Mouse (Mus musculus) ES-Bruce4 (cell line): Measurements from ENCODE around the gene Ndufc2.

Experiments used
- CTCF ChIP-seq: IDR thresholded peaks from one replicate; pipeline ENCODE4 v1.8.1; 2011; ENCODE audit warnings: low read depth, low read length
- POLR2A ChIP-seq: IDR thresholded peaks from one replicate; pipeline ENCODE4 v1.8.1; 2011; ENCODE audit warnings: low read length; ENCODE audit not compliant: insufficient read depth

DNA sequence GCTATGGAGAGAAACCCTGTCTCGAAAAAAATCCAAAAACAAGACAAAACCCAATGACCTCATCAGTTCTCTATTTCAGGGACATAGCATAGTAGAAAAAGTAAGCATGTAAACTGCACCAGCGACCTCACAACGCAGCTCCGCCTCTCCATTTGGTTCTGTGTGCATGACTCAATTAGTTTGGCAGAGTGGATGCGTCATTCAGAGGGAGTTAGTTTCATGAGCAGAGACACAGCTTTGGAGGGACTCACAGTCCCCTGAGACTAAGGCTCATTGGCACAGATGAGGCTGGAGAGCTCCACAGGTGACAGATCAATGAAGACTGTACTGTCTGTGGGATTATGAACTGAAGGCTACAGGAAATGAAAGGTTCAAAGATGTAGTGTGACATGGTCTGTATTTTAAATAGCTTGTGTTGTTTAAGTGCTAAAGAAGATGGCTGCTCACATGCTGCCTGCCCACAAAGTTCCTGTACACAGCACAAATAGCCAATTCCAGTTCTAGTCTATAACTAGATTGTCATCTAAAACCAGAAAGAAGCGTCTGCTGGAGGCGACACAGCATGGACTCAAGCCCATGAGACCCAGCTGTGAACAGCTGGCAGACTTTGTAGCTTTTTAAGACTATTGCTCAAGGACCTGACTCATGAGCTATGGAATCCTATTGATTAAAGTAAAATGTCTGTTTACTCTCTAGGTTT, 13.5 kb upstream of the Ndufc2 start:
- no peak for TF ChIP-seq CTCF
- no peak for TF ChIP-seq POLR2A
